Mouse (Mus musculus) forebrain, embryonic 11.5 days (tissue): ENCODE results near the gene Hist1h2br. TPM values are rescaled to one million over a fixed set of nuclear protein-coding genes. Genes with fewer than 3 reads are reported as not detected.
A peak's percentile ranks its signal among the peaks of the same experiment; 100 is the strongest.
"Not testable (repeated sequence)": the region's sequence is repeated elsewhere in the genome, so short reads cannot be mapped to it uniquely, and the experiment has no call there.

Experiments used
- ATAC-seq: fragments of 200-750 bp; cut with Nextera tagmentation; replicated peaks from 2 replicates; pipeline ENCODE4 v1.8.0; 2017; ENCODE audit warnings: moderate TSS enrichment; ENCODE audit not compliant: low FRiP score
- DNase-seq: peaks from one replicate; pipeline ENCODE4 v3.0.0-alpha.2; 2017; ENCODE audit warnings: low spot score
- H3K27ac ChIP-seq: fragments of 300-500 bp; sonication (generic); 2 replicates; pipeline ENCODE4 v1.5.1; 2014; ENCODE audit warnings: low read depth, low read length
- H3K27me3 ChIP-seq: fragments of 300-500 bp; sonication (generic); 2 replicates; pipeline ENCODE4 v1.6.1; 2014; ENCODE audit warnings: mild to moderate bottlenecking, low read length, mixed read lengths; ENCODE audit not compliant: control insufficient read depth, insufficient read depth
- H3K36me3 ChIP-seq: fragments of 300-500 bp; sonication (generic); 2 replicates; pipeline ENCODE4 v1.6.1; 2014; ENCODE audit warnings: mild to moderate bottlenecking, low read length, moderate library complexity, mixed read lengths; ENCODE audit not compliant: control insufficient read depth, insufficient read depth
- H3K4me1 ChIP-seq: fragments of 300-500 bp; sonication (generic); replicated peaks from 2 replicates; pipeline ENCODE4 v1.6.1; 2014; ENCODE audit warnings: low read length, mixed read lengths; ENCODE audit not compliant: control insufficient read depth, insufficient read depth
- H3K4me2 ChIP-seq: fragments of 300-500 bp; sonication (generic); 2 replicates; pipeline ENCODE4 v1.6.1; 2014; ENCODE audit warnings: low read depth, mild to moderate bottlenecking, low read length, moderate library complexity, mixed read lengths; ENCODE audit not compliant: severe bottlenecking
- H3K4me3 ChIP-seq: fragments of 300-500 bp; sonication (generic); 2 replicates; pipeline ENCODE4 v1.5.1; 2014; ENCODE audit warnings: low read depth, low read length
- H3K9ac ChIP-seq: fragments of 300-500 bp; sonication (generic); 2 replicates; pipeline ENCODE4 v1.6.1; 2014; ENCODE audit warnings: low read length
- H3K9me3 ChIP-seq: fragments of 300-500 bp; sonication (generic); 2 replicates; pipeline ENCODE4 v1.6.1; 2016; ENCODE audit warnings: low read length, mixed read lengths; ENCODE audit not compliant: control insufficient read depth
- WGBS: fragments of 180-500 bp; shearing (Covaris S2); extraction: QIAGEN DNeasy Blood & Tissue Kit; methylation state at CpG from one replicate; pipeline ENCODE4 v1.1.7; 2014; 5-methylcytosine and 5-hydroxymethylcytosine counted together
- polyA plus RNA-seq: library from polyadenylated mRNA; unstranded; fragments of >200 nt; fragmentation: Nextera tagmentation; extraction: Ambion mirVana; gene quantifications from 2 replicates; pipeline ENCODE4 v1.2.1, GENCODE M21; 2014

The Hist1h2br gene
- polyA plus RNA-seq, 1 experiment from 2014 or later, result 27.2 TPM

GRCm38 (mm10) chr13:21830344-21830743 is 3.2 kb upstream of the Hist1h2br start:
- Histone ChIP-seq H3K9me3 (no peaks in the 10 kb centered on the region), H3K4me3 (no peak overlapping the region), H3K36me3 (no peaks in the 10 kb centered on the region), H3K4me1 (no peaks in the 10 kb centered on the region), H3K9ac (no peak overlapping the region), H3K27me3 (no peaks in the 10 kb centered on the region), H3K27ac (peak overlapping the region; percentile 50; the same call in 1 of the 2 replicates), H3K4me2 (0 out of 2 replicates have a peak overlapping the region, but pooled peaks have one; percentile 5)
- peak; percentile 51 for DNase-seq
- no peak for ATAC-seq
- WGBS, result 89% methylated on average over 10 of the region's 10 CpGs

- DNase-seq, H3K27me3 ChIP-seq, H3K4me1 ChIP-seq, H3K4me3 ChIP-seq, H3K36me3 ChIP-seq, H3K9me3 ChIP-seq, H3K9ac ChIP-seq: not testable (repeated sequence)
- WGBS, result 0% methylated on average over 22 of the region's 58 CpGs
- peak; percentile 84 for ATAC-seq
- Histone ChIP-seq H3K4me2 (0 out of 2 replicates have a peak within 1 kb of the TSS, but pooled peaks have one; percentile 11), H3K27ac (0 out of 2 replicates have a peak within 1 kb of the TSS, but pooled peaks have one; percentile 57)
Observed at GRCm38 (mm10) chr13:21831418-21832394, 1.8 kb upstream of the Hist1h2br start, which contains the start of gene Hist1h4n. Gene Hist1h4n, minus strand, starts transcription at chr13:21832196.

- no CpG with 5 or more reads among the region's 4 CpGs for WGBS
- not testable (repeated sequence) for H3K36me3 ChIP-seq, H3K27me3 ChIP-seq, H3K27ac ChIP-seq, H3K9me3 ChIP-seq, H3K4me3 ChIP-seq, DNase-seq, H3K4me1 ChIP-seq, H3K9ac ChIP-seq, H3K4me2 ChIP-seq
- ATAC-seq, result peak; percentile 82
Observed at GRCm38 (mm10) chr13:21840508-21840907, 7.0 kb downstream of the Hist1h2br start.

- not testable (repeated sequence) for H3K36me3 ChIP-seq
Observed at GRCm38 (mm10) chr13:21846356-21846755, 12.8 kb downstream of the Hist1h2br start.

GRCm38 (mm10) chr13:21847883-21848282 is 14.3 kb downstream of the Hist1h2br start:
- Histone ChIP-seq H3K4me2 (no peak overlapping the region), H3K9me3 (no peaks in the 10 kb centered on the region), H3K27ac (no peak overlapping the region), H3K27me3 (no peaks in the 10 kb centered on the region), H3K4me1 (no peaks in the 10 kb centered on the region), H3K4me3 (no peak overlapping the region), H3K36me3 (no peaks in the 10 kb centered on the region), H3K9ac (no peak overlapping the region)
- ATAC-seq (0 out of 2 replicates have a peak, but pooled peaks have one; percentile 44), DNase-seq (no peak)
- 16% methylated on average over 8 of the region's 8 CpGs for WGBS

More at GRCm38 (mm10) chr13:21846356-21846755, 12.8 kb downstream of the Hist1h2br start:
- H3K4me1 ChIP-seq, H3K4me3 ChIP-seq, ATAC-seq, H3K9me3 ChIP-seq, H3K4me2 ChIP-seq, DNase-seq, H3K27me3 ChIP-seq, H3K9ac ChIP-seq, H3K27ac ChIP-seq: not testable (repeated sequence)

- WGBS, result 43% methylated on average over 1 of the region's 1 CpGs
Observed at GRCm38 (mm10) chr13:21850696-21851095, 17.2 kb downstream of the Hist1h2br start.

GRCm38 (mm10) chr13:21852215-21852945 is 18.8 kb downstream of the Hist1h2br start:
- Histone ChIP-seq H3K4me2 (no peak overlapping the region), H3K27me3 (no peaks in the 10 kb centered on the region), H3K4me3 (no peak overlapping the region), H3K36me3 (no peaks in the 10 kb centered on the region), H3K27ac (no peak overlapping the region), H3K9me3 (no peaks in the 10 kb centered on the region), H3K4me1 (no peaks in the 10 kb centered on the region), H3K9ac (no peak overlapping the region)
- ATAC-seq (no peak), DNase-seq (no peak)
- 75% methylated on average over 3 of the region's 3 CpGs for WGBS

More at GRCm38 (mm10) chr13:21850696-21851095, 17.2 kb downstream of the Hist1h2br start:
- not testable (repeated sequence) for H3K27me3 ChIP-seq, H3K9me3 ChIP-seq, H3K4me1 ChIP-seq, H3K4me3 ChIP-seq, H3K36me3 ChIP-seq, H3K27ac ChIP-seq, H3K4me2 ChIP-seq, H3K9ac ChIP-seq, ATAC-seq
- DNase-seq, result peak; percentile 21

GRCm38 (mm10) chr13:21855146-21855545 is 21.6 kb downstream of the Hist1h2br start:
- H3K9ac ChIP-seq, result no peak overlapping the region
- under 1% methylated on average over 11 of the region's 11 CpGs for whole genome bisulfite sequencing

More at GRCm38 (mm10) chr13:21855146-21855545, 21.6 kb downstream of the Hist1h2br start:
- peak overlapping the region; percentile 47 for H3K4me3 ChIP-seq
- no peak overlapping the region for H3K27ac ChIP-seq
- H3K4me2 ChIP-seq, result peak overlapping the region; percentile 51
- H3K4me1 ChIP-seq, result no peaks in the 10 kb centered on the region
- H3K36me3 ChIP-seq, result no peaks in the 10 kb centered on the region
- peak; percentile 92 for DNase-seq
- H3K27me3 ChIP-seq, result no peaks in the 10 kb centered on the region
- ATAC-seq, result peak; percentile 78
- H3K9me3 ChIP-seq, result no peaks in the 10 kb centered on the region
